Mouse (Mus musculus): ENCODE results near the gene Zfp691. TPM values are rescaled to one million over a fixed set of nuclear protein-coding genes. Genes with fewer than 3 reads are reported as not detected.

Zfp691 gene
- polyA plus RNA-seq, 1 experiment from 2014 or later, result 2.9 TPM

- no peak for ATAC-seq (ENCODE audit: low read depth)
- Histone ChIP-seq H3K27me3 (peaks cover 14% of the 10 kb centered on the region), H3K27ac (peak overlapping the region; percentile 57; the same call in 1 of the 2 replicates), H3K9ac (no peak overlapping the region), H3K4me1 (replicated peaks) (peaks cover 50% of the 10 kb centered on the region), H3K36me3 (peaks cover 40% of the 10 kb centered on the region), H3K4me2 (no peak overlapping the region), H3K4me3 (replicated peaks) (no peak overlapping the region), H3K9me3 (replicated peaks) (0 out of 2 replicates have a peak, but pooled peaks cover 4% of the 10 kb centered on the region)
- WGBS (ENCODE audit: insufficient replicate concordance), result 44% methylated on average over 3 of the region's 3 CpGs
- no peak for DNase-seq
Observed at GRCm38 (mm10) chr4:119140126-119140525, 33.9 kb downstream of the Zfp691 start.

GRCm38 (mm10) chr4:119138776-119139175 lies 35.2 kb downstream of the Zfp691 start:
- Histone ChIP-seq H3K27ac (0 out of 2 replicates have a peak overlapping the region, but pooled peaks have one; percentile 20), H3K36me3 (peaks cover 54% of the 10 kb centered on the region), H3K4me2 (no peak overlapping the region), H3K4me1 (replicated peaks) (peaks cover 50% of the 10 kb centered on the region), H3K4me3 (replicated peaks) (no peak overlapping the region), H3K9ac (no peak overlapping the region), H3K27me3 (peaks cover 8% of the 10 kb centered on the region; the same call in 1 of the 2 replicates), H3K9me3 (replicated peaks) (no peaks in the 10 kb centered on the region)
- 71% methylated on average over 8 of the region's 8 CpGs for WGBS (ENCODE audit: insufficient replicate concordance)
- ATAC-seq (ENCODE audit: low read depth), result no peak
- DNase-seq, result no peak

- WGBS (ENCODE audit: insufficient replicate concordance), result 61% methylated on average over 18 of the region's 18 CpGs
Observed at GRCm38 (mm10) chr4:119138171-119138570, 35.8 kb downstream of the Zfp691 start.

GRCm38 (mm10) chr4:119137313-119137712 lies 36.7 kb downstream of the Zfp691 start:
- WGBS (ENCODE audit: insufficient replicate concordance), result 46% methylated on average over 8 of the region's 8 CpGs
- no peak overlapping the region for H3K4me2 ChIP-seq
- H3K27ac ChIP-seq, result peak overlapping the region; percentile 47; the same call in 1 of the 2 replicates
- 0 out of 2 replicates have a peak, but pooled peaks cover under 1% of the 10 kb centered on the region for H3K27me3 ChIP-seq
- DNase-seq (no peak), ATAC-seq (ENCODE audit: low read depth) (no peak)
- peaks cover 47% of the 10 kb centered on the region for H3K4me1 ChIP-seq (replicated peaks)
- H3K36me3 ChIP-seq, result peaks cover 68% of the 10 kb centered on the region
- H3K9me3 ChIP-seq (replicated peaks), result no peaks in the 10 kb centered on the region
- no peak overlapping the region for H3K9ac ChIP-seq
- no peak overlapping the region for H3K4me3 ChIP-seq (replicated peaks)

More at GRCm38 (mm10) chr4:119138171-119138570, 35.8 kb downstream of the Zfp691 start:
- Histone ChIP-seq H3K27me3 (0 out of 2 replicates have a peak, but pooled peaks cover 4% of the 10 kb centered on the region), H3K9ac (no peak overlapping the region), H3K4me1 (replicated peaks) (peaks cover 50% of the 10 kb centered on the region), H3K36me3 (peaks cover 60% of the 10 kb centered on the region), H3K4me3 (replicated peaks) (no peak overlapping the region), H3K4me2 (0 out of 2 replicates have a peak overlapping the region, but pooled peaks have one; percentile 5), H3K9me3 (replicated peaks) (no peaks in the 10 kb centered on the region), H3K27ac (peak overlapping the region; percentile 20; the same call in 1 of the 2 replicates)
- peak; percentile 63 for ATAC-seq (ENCODE audit: low read depth)
- DNase-seq, result peak; percentile 63

- ATAC-seq (ENCODE audit: low read depth) (no peak), DNase-seq (no peak)
- WGBS (ENCODE audit: insufficient replicate concordance), result 92% methylated on average over 13 of the region's 13 CpGs
- Histone ChIP-seq H3K4me1 (replicated peaks) (peaks cover 57% of the 10 kb centered on the region), H3K9me3 (replicated peaks) (no peaks in the 10 kb centered on the region), H3K27me3 (no peaks in the 10 kb centered on the region), H3K27ac (peak overlapping the region; percentile 4; the same call in 1 of the 2 replicates), H3K36me3 (peaks cover 100% of the 10 kb centered on the region), H3K4me2 (no peak overlapping the region), H3K9ac (no peak overlapping the region), H3K4me3 (replicated peaks) (no peak overlapping the region)
Observed at GRCm38 (mm10) chr4:119133860-119134259, 40.1 kb downstream of the Zfp691 start.

GRCm38 (mm10) chr4:119133306-119133705 lies 40.7 kb downstream of the Zfp691 start:
- DNase-seq (no peak), ATAC-seq (ENCODE audit: low read depth) (no peak)
- WGBS (ENCODE audit: insufficient replicate concordance), result 91% methylated on average over 13 of the region's 13 CpGs
- H3K36me3 ChIP-seq, result peaks cover 100% of the 10 kb centered on the region
- H3K4me1 ChIP-seq (replicated peaks), result peaks cover 58% of the 10 kb centered on the region
- no peak overlapping the region for H3K4me3 ChIP-seq (replicated peaks)
- no peak overlapping the region for H3K9ac ChIP-seq
- H3K4me2 ChIP-seq, result no peak overlapping the region
- no peaks in the 10 kb centered on the region for H3K27me3 ChIP-seq
- 0 out of 2 replicates have a peak overlapping the region, but pooled peaks have one; percentile 4 for H3K27ac ChIP-seq
- no peaks in the 10 kb centered on the region for H3K9me3 ChIP-seq (replicated peaks)

GRCm38 (mm10) chr4:119131189-119131910 lies 42.6 kb downstream of the Zfp691 start:
- Histone ChIP-seq H3K27me3 (no peaks in the 10 kb centered on the region), H3K9me3 (replicated peaks) (no peaks in the 10 kb centered on the region), H3K36me3 (peaks cover 100% of the 10 kb centered on the region), H3K4me3 (replicated peaks) (no peak overlapping the region), H3K9ac (no peak overlapping the region), H3K4me1 (replicated peaks) (peaks cover 58% of the 10 kb centered on the region), H3K27ac (no peak overlapping the region; the same call in none of the 2 replicates), H3K4me2 (no peak overlapping the region)
- DNase-seq (no peak), ATAC-seq (ENCODE audit: low read depth) (peak; percentile 7; the same call in 1 of the 2 replicates)
- WGBS (ENCODE audit: insufficient replicate concordance), result 87% methylated on average over 8 of the region's 8 CpGs

- peak overlapping the region; percentile 68 for H3K27ac ChIP-seq
- H3K4me3 ChIP-seq (replicated peaks), result no peak overlapping the region
- no peak for DNase-seq
- peaks cover 71% of the 10 kb centered on the region for H3K4me1 ChIP-seq (replicated peaks)
- 0 out of 2 replicates have a peak overlapping the region, but pooled peaks have one; percentile 21 for H3K4me2 ChIP-seq
- ATAC-seq (ENCODE audit: low read depth), result no peak
- 81% methylated on average over 1 of the region's 1 CpGs for WGBS (ENCODE audit: insufficient replicate concordance)
- H3K27me3 ChIP-seq, result no peaks in the 10 kb centered on the region
- peaks cover 100% of the 10 kb centered on the region for H3K36me3 ChIP-seq
- H3K9me3 ChIP-seq (replicated peaks), result no peaks in the 10 kb centered on the region
- peak overlapping the region; percentile 52 for H3K9ac ChIP-seq
Observed at GRCm38 (mm10) chr4:119129096-119129495, 44.9 kb downstream of the Zfp691 start.

GRCm38 (mm10) chr4:119128547-119128946 lies 45.4 kb downstream of the Zfp691 start:
- DNase-seq (no peak), ATAC-seq (ENCODE audit: low read depth) (peak; percentile 14; the same call in 1 of the 2 replicates)
- WGBS (ENCODE audit: insufficient replicate concordance), result 51% methylated on average over 7 of the region's 7 CpGs
- H3K4me2 ChIP-seq, result peak overlapping the region; percentile 21; the same call in 1 of the 2 replicates
- H3K27ac ChIP-seq, result peak overlapping the region; percentile 68
- no peaks in the 10 kb centered on the region for H3K27me3 ChIP-seq
- no peaks in the 10 kb centered on the region for H3K9me3 ChIP-seq (replicated peaks)
- peaks cover 77% of the 10 kb centered on the region for H3K4me1 ChIP-seq (replicated peaks)
- H3K36me3 ChIP-seq, result peaks cover 100% of the 10 kb centered on the region
- peak overlapping the region; percentile 52 for H3K9ac ChIP-seq
- no peak overlapping the region for H3K4me3 ChIP-seq (replicated peaks)

GRCm38 (mm10) chr4:119127229-119127628 lies 46.8 kb downstream of the Zfp691 start:
- no peak for DNase-seq
- H3K27ac ChIP-seq, result peak overlapping the region; percentile 68
- H3K9ac ChIP-seq, result peak overlapping the region; percentile 12
- H3K27me3 ChIP-seq, result no peaks in the 10 kb centered on the region
- ATAC-seq (ENCODE audit: low read depth), result no peak
- peaks cover 100% of the 10 kb centered on the region for H3K36me3 ChIP-seq
- H3K4me2 ChIP-seq, result 0 out of 2 replicates have a peak overlapping the region, but pooled peaks have one; percentile 15
- WGBS (ENCODE audit: insufficient replicate concordance), result 25% methylated on average over 6 of the region's 6 CpGs
- no peaks in the 10 kb centered on the region for H3K9me3 ChIP-seq (replicated peaks)
- H3K4me3 ChIP-seq (replicated peaks), result no peak overlapping the region
- H3K4me1 ChIP-seq (replicated peaks), result peaks cover 90% of the 10 kb centered on the region

- Histone ChIP-seq H3K4me3 (replicated peaks) (0 out of 2 replicates have a peak overlapping the region, but pooled peaks have one; percentile 8), H3K9ac (0 out of 2 replicates have a peak overlapping the region, but pooled peaks have one; percentile 10), H3K36me3 (peaks cover 100% of the 10 kb centered on the region), H3K27ac (peak overlapping the region; percentile 68), H3K4me2 (no peak overlapping the region), H3K9me3 (replicated peaks) (no peaks in the 10 kb centered on the region), H3K27me3 (no peaks in the 10 kb centered on the region), H3K4me1 (replicated peaks) (peaks cover 97% of the 10 kb centered on the region)
- ATAC-seq (ENCODE audit: low read depth) (no peak), DNase-seq (no peak)
- WGBS (ENCODE audit: insufficient replicate concordance), result 66% methylated on average over 9 of the region's 9 CpGs
Observed at GRCm38 (mm10) chr4:119125577-119126270, 48.3 kb downstream of the Zfp691 start.
